Mouse (Mus musculus): ENCODE data around the gene Wfs1.

DNA sequence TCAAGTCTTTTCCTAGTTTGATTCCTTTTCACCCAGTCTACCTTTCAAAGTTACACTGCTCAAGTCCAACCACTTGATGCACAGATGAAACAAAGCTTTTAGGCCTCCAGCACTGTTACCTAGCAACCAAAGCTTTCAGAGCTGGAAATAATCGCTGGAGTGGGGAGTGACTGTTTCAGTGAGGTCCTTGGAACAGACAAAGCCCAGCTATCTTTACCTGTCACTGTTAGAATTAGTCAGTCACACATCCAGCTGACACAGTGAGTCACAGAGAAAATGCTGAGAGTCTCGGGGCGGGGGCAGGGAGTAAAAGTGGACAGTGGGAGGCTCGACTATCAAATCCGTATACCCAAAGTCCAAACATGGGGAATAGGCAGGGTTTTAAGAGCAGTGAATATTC lies 28.5 kb downstream of the Wfs1 start:
- TF ChIP-seq POLR2A (IDR thresholded peaks at IDR 0.05; ENCODE audit: control insufficient read depth, extremely low read depth, insufficient read depth, low read length, poor library complexity) (no peak), CTCF (IDR thresholded peaks at IDR 0.05; ENCODE audit: borderline replicate concordance, control insufficient read depth, extremely low read depth, insufficient read depth, low read length, poor library complexity) (no peak)
